Mouse (Mus musculus) central nervous system, embryonic 14 days (tissue): ENCODE measurements around the gene Ctsj. TPM values are rescaled to one million over a fixed set of nuclear protein-coding genes. Genes with fewer than 3 reads are reported as not detected.

Source experiments
- polyA plus RNA-seq: library from polyadenylated mRNA; depleted of rRNA; stranded (reverse); fragments of >200 nt; gene quantifications from 2 replicates; pipeline ENCODE4 v1.2.3, GENCODE M21; 2012; rRNA removed

Gene Ctsj
- polyA plus RNA-seq, result not detected in 2 replicates

DNA sequence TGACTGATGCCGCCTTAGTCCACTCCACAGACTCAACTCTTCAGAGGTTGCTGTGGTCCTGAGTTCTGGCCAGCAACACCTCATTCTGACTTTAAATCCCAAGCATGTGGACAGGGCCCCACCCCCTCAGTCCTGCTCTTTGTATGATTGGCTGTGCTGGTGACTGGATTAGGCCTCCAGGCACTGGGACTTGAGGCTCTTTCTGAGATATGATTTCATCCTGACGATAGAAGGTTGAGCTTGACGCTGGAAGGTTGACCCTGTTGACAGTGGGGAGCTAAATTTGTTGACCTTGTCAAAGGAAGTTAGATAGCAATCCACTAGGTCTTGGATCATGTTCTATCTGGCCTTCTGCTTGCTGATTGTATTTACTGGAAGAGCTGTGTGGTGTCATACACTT, at the start of gene Ctsj:
TSS of gene Ctsj (minus strand) at position 101 of the 400 bp plus-strand sequence.

GRCm38 (mm10) chr13:61040531-61040930, 34.8 kb upstream of the Ctsj start, which contains the start of gene Ctsq:
Gene Ctsq (minus strand): TSS chr13:61040631.

Other genes with a start within 250 kb of the Ctsj start
- not detected in 2 replicates for gene BC051665, start 219.6 kb downstream of the Ctsj start, polyA plus RNA-seq
- gene Ctsll3, start 203.1 kb downstream of the Ctsj start, polyA plus RNA-seq, result not detected in 2 replicates
- 0.05 TPM in 2 replicates for gene 4930486L24Rik, start 141.5 kb downstream of the Ctsj start, polyA plus RNA-seq
- 0.11 and 0.18 TPM in 2 replicates for gene Gm49392, start 109.1 kb downstream of the Ctsj start, polyA plus RNA-seq
- gene Ctla2b, start 108.5 kb downstream of the Ctsj start, polyA plus RNA-seq, result 1.7 and 2.5 TPM in 2 replicates
- gene Tpbpb, start 101.1 kb downstream of the Ctsj start, polyA plus RNA-seq, result not detected in 2 replicates
- not detected in 2 replicates for gene Gm49393, start 70.4 kb downstream of the Ctsj start, polyA plus RNA-seq
- gene Gm49391, start 69.4 kb downstream of the Ctsj start, polyA plus RNA-seq, result 2.3 and 2.8 TPM in 2 replicates
- gene Ctla2a, start 69.3 kb downstream of the Ctsj start, polyA plus RNA-seq, result 9.1 and 11.9 TPM in 2 replicates
- 0.06 TPM in 1 of 2 replicates, not detected in the other for gene Tpbpa, start 64.0 kb downstream of the Ctsj start, polyA plus RNA-seq
- not detected in 2 replicates for gene Ctsq, start 34.7 kb upstream of the Ctsj start, polyA plus RNA-seq
- not detected in 2 replicates for gene Ctsr, start 158.3 kb upstream of the Ctsj start, polyA plus RNA-seq
- not detected in 2 replicates for gene Cts6, start 197.5 kb upstream of the Ctsj start, polyA plus RNA-seq
- gene Cts8, start 249.4 kb upstream of the Ctsj start, polyA plus RNA-seq, result not detected in 2 replicates